Mouse (Mus musculus) right cerebral cortex, adult 18-20 months (tissue): Measurements from ENCODE around the gene Pidd1.

Source experiments
- DNase-seq: peaks from one replicate; pipeline ENCODE4 v3.0.0; 2022; ENCODE audit warnings: mixed read lengths

Gene Pidd1

DNA sequence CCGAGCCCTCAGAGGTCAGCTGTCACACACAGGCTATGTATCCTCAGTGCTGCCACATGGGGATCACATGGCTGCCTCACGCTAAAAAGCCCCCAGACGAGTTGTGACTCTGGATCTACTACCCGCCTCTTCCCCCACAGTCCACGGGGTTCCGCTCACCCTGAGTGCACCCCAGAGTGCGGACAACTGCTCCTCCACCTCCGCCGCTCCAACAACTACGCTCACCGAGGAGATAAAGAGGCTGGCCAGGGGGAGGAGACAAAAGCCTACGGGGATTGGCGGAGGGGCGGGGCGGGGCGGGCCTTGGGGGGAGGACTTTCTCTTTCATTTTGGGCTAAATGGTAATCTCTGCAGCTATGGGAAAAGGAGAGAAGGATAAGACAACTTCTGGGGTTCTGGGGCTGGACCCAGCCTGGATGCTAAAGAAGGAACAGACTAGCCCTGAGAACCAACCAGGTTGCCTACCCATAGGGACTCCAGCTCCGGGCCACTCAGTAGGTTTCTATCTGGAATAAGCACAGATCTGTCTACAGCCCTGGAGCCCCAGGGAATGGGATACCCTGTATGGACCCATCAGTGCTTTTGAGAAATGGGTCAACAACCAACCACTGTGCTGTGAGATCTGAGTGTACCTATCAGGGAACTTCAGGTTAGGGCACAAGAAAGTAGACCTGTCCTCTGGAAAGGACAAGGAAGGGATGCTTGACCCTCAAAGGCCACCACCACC lies 8.5 kb downstream of the Pidd1 start:
- DNase-seq: peak; percentile 71

DNA sequence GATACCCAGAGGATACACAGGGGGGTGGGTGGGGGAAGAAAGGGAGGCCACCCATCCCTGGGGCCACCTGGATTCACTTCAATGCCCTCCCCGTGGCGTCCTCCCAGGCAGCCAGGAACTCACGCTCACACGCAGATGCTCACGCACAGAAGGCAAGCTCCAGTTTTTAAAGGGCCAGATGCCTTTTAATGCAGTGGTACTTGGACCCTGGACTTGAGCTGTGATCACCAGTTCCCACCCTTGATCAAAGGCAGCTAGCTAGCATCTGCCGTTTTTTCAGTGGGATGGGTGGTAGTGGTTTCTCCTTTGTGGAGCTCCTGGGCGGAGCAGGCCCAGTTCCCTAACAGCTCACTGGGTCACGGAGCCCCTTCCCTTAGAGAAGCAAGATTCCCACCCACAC lies 9.4 kb downstream of the Pidd1 start:
- peak; percentile 77 for DNase-seq

- DNase-seq: no peak
Observed at GRCm38 (mm10) chr7:141433517-141434400, 10.1 kb downstream of the Pidd1 start.

GRCm38 (mm10) chr7:141432741-141433516 lies 10.9 kb downstream of the Pidd1 start:
- DNase-seq: no peak

- no peak for DNase-seq
Observed at GRCm38 (mm10) chr7:141432186-141432611, 11.6 kb downstream of the Pidd1 start.

DNA sequence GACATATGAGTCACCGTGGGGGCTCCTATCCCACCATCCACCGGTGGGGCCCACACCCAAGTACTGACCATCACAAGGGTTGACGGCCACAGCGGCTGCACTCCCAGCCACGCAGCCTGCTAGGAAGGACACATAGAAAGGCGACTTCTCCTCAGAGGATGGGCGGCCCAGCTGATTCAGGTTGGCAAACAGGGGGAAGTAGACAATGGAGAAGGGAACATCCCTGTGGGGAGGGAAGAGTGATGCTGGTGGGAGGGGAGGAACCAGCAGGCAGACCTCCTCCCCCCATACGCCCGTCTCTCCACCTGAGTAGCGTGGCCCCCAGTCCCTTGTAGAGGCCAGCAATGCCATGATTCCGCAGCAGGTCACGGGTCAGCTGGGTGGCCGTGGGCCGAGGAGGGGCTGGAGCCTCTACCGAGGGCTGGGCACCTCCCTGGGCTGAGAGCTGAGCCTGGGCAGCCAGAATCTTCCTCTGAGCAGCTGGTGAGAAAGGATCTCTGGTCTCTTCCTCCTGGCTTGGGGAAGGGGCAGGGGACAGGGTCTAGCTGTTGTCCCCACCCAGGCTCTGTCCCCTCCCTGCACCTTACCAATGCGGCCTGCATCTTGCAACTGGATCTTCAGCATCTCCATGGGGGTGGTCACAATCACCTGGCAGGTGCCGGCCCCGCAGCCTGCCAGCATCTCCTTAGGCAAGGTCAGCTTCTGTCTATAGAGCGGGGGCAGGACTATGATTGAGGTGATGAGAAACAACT lies 12.2 kb downstream of the Pidd1 start:
- DNase-seq: no peak

DNA sequence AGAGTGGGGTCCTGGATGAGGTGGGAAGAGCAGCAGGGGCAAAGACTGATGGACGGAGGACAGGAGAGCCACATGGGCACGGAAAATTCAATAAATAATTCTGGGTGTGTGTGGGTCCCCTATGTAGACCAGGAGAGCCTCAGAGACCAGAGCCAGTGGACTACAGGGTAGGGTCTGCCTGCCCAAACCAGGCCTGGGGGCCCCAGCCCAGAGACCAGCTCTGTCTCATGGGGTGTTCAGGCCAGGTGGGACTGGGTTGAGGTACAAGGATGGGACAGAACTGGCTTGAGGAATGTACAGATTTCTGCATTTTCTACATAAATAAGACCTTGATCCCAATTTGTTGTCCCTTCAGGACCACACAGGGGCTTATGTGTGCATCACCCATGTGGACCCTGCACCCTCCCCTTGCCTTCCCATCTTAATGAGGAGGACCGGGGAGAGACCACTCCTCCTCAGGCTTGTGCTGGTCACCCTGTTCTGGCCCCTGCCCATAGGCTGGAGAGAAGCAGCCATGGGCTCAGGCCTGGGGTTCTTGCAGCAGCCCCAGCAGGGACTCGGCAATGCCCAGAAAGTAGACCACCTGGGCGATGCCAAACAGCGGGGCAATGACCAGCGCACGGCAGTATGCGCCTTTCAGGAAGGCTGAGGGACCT lies 13.1 kb downstream of the Pidd1 start:
- DNase-seq: no peak

DNA sequence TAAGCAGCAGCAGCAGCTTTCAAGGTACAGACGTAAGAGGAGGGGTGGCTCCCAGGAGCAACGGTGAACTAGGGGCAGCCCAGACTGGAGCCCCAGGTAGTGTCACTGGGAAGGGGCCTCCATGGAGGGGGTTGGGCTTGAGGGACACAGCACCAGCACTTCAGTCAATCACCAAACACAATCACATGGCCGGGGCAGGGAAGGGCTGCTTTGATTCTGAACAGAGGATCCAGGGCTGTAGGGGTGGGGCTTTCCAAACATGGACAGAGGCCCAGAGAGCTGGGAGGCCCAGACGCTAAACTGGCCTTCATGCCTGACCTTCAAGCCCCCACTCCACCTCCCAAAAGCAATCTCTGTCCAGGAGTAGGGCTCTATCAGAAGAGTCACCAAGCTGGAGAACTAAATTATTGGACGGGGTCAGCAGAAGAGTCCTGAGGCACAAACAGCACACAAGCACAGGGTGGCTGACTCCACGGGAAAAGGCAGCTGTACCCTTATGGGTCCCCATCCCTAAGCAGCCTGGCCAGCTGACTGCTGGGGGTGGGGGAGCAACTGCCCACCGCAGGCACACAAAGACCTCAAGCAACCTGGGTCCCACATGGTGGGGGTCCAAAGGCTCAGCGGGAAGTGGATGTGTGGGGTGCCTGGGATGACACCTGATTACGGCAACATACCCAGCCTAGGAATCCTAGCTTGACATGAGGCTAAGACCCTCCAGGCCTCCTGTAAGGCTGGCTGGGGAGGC lies 13.8 kb downstream of the Pidd1 start:
- no peak for DNase-seq

GRCm38 (mm10) chr7:141429310-141429709 lies 14.5 kb downstream of the Pidd1 start, which contains the start of gene Cend1:
Gene Cend1 (minus strand): TSS chr7:141429491.
- DNase-seq: peak; percentile 95

- no peak for DNase-seq
Observed at GRCm38 (mm10) chr7:141428701-141429100, 15.1 kb downstream of the Pidd1 start.

GRCm38 (mm10) chr7:141426948-141427730 lies 16.7 kb downstream of the Pidd1 start:
- DNase-seq: no peak

DNA sequence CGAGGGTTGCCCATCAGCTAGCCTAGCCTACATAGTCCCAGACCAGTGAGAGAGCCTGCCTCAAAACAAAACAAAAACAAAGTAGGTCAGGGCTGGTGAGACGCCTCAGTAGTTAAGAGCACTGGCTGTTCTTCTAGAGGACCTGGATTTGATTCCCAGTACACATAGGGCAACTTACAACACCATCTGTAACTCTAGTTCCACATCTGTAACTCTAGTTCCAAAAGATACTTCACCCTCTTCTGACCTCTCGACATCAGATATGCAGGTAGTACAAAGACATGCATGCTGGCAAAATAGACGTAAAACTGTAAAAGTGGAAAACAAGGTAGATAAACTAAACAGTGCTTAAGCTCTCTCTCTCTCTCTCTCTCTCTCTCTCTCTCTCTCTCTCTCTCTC lies 20.0 kb downstream of the Pidd1 start:
- DNase-seq: no peak

DNA sequence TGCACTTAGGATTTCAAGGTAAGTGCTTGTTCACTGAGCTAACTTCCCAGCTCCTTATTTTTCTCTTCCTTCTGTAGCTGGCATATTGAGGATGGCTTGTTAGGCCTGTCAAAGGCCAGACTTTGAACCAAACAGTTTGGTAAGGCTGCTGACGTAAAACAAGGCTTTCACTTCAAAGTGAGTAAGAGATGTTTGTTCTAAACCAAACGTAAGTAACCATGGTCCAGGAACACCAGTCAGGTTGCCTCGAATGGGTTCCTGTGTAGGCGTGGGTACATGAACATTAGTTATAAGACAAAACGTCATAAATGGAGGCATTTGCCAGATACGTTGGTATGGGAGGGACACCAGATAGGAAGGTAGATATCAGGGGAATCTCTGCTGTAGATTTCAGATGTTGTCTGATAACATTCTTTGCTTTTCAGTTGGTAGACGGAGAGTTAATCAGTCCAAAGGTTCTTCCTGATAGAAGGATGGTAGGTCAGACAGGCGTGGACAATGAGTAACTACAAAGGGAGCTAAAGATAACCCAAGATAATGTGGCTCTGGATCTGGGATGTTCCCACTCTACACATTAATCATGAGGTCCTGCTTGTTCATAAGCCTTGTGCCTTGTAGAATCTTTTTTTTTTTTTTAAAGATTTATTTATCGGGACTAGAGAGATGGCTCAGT lies 23.7 kb downstream of the Pidd1 start:
- DNase-seq: no peak

DNA sequence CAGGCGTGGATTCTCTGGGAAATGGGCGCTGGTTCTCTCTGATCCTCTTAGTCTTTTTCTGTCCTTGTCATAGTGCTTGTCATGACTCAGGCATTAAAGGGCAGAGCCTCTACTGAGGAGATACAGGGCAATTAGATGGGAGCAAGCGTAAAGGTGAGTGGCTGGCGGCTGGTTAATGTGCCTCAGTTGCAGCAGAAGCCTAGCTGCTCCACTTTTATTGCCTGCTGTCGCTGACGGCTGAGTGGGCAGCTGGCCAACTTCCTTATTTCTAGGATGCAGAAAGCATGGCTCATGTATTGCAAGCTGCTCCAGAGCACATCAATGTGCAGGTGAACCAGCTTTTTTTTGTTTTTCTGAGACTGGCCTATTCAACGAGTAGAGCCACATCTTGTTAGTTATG lies 24.9 kb downstream of the Pidd1 start:
- DNase-seq: no peak

GRCm38 (mm10) chr7:141417731-141418681 lies 25.8 kb downstream of the Pidd1 start:
- DNase-seq: no peak

- no peak for DNase-seq
Observed at GRCm38 (mm10) chr7:141416144-141416841, 27.5 kb downstream of the Pidd1 start.

- DNase-seq: peak; percentile 99
Observed at GRCm38 (mm10) chr7:141413809-141414584, 29.8 kb downstream of the Pidd1 start, which contains the start of gene Gatd1. Gene Gatd1 (minus strand): TSS chr7:141414136.
